Mouse (Mus musculus): ENCODE results near the gene C87436. TPM values are rescaled to one million over a fixed set of nuclear protein-coding genes. Genes with fewer than 3 reads are reported as not detected.

The C87436 gene
- total and polyA plus RNA-seq, 2 experiments from 2014 or later = 20.5 to 21.9 TPM

DNA sequence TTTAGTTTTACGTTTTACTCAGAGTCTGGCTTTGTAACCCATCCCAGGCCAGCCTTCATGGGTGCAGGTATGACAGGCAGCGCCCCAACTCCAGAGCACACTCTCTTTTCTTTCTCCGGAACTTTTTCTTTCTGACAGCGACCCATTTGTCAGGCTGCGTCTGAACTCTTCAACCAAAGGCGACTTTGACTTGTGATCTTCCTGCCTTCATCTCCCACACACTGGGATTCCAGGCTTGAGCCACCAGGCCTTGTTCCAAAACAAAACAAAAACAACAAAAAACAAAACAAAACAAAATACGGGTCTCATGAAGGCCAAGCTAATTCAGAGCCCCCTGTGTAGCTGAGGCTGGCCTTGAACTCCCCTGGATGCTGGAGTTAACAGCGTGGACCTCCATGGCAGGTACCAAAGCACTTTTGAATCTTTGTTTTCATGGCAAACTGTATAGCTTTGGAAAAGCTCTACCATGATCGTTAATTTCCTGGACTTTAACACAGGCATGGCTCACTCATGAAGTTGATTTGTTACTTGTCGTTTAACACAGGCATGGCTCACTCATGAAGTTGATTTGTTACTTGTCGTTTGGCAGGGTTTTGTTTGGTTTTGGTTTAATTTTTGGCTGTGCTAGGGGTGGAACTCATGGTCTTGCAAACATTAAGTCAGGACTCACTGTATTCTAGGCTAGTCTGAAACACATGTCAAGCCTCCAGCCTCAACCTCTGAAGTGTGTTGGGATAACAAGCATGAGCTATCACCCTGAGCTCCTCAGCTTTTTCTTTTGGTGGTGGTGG is 60.0 kb downstream of the C87436 start:
- Histone ChIP-seq H3K27me3 (ENCODE audit: insufficient read depth, low read length) (no peaks in the 10 kb centered on the region), H3K36me3 (ENCODE audit: insufficient read depth) (no peaks in the 10 kb centered on the region), H3K9ac (no peak overlapping the region), H3K4me1 (ENCODE audit: insufficient read depth) (no peaks in the 10 kb centered on the region), H3K4me2 (ENCODE audit: low read depth) (no peak overlapping the region), H3K9me3 (ENCODE audit: low read length) (no peaks in the 10 kb centered on the region), H3K27ac (ENCODE audit: low read depth, low read length) (no peak overlapping the region), H3K4me3 (ENCODE audit: low read depth, low read length) (no peak overlapping the region)
- ATAC-seq (no peak), DNase-seq (no peak)
- TF ChIP-seq CTCF (IDR thresholded peaks at IDR 0.05; ENCODE audit: low read depth) = no peak
- 72% methylated on average over 11 of the region's 11 CpGs for WGBS

DNA sequence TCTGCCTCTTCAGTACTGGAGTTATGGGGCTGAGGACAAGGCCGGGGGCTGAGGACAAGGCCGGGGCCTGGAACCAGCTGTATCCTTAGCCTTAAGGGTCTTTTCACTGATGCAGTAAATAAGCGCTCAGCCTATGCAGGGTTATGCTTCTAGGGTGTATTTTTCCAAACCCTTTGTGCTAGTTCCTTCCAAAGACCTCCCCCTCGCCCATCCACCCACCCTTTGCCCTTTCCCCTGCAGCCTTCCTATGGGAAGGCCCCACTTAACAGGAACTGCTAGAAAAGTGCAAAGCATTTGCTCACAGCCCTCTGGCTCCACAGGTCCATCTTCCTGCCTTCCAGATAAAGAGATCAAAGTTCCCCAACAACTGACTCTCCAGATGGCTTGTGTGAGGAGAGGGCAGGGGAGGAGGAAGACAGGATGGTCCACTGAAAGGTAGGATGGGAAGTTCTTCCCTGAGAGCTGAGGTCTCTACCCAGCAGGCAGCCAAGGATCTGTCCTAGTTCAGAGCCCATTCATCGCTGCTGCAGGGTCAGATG is 61.5 kb downstream of the C87436 start:
- Histone ChIP-seq H3K9me3 (ENCODE audit: low read length) (no peaks in the 10 kb centered on the region), H3K4me3 (ENCODE audit: low read depth, low read length) (no peak overlapping the region), H3K36me3 (ENCODE audit: insufficient read depth) (no peaks in the 10 kb centered on the region), H3K27me3 (ENCODE audit: insufficient read depth, low read length) (no peaks in the 10 kb centered on the region), H3K4me2 (ENCODE audit: low read depth) (no peak overlapping the region), H3K4me1 (ENCODE audit: insufficient read depth) (no peaks in the 10 kb centered on the region), H3K9ac (no peak overlapping the region), H3K27ac (ENCODE audit: low read depth, low read length) (no peak overlapping the region)
- WGBS = 72% methylated on average over 5 of the region's 5 CpGs
- no peak for DNase-seq
- TF ChIP-seq CTCF (IDR thresholded peaks at IDR 0.05; ENCODE audit: low read depth) = no peak
- ATAC-seq = no peak

DNA sequence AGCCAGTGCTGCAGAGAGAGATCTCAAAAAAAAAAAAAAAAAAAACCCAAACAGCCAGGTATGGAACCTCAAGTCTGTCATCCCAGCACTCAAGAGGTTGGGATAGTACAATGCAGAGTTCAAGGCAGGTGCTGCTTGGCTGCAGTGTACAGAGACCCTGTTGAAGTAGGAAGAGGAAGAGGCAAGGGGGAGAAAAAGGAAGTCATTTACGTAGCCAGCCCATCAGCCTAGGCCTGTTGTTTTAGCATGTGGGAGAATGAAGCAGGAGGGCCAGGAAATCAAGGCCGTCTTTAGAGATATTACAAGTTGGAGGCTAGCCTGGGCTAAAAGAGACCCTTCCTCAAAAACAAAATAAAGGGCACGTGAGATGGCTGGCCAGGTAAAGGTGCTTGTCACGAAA is 65.3 kb downstream of the C87436 start:
- H3K36me3 ChIP-seq (ENCODE audit: insufficient read depth) = no peaks in the 10 kb centered on the region
- H3K27ac ChIP-seq (ENCODE audit: low read depth, low read length) = no peak overlapping the region
- H3K9me3 ChIP-seq (ENCODE audit: low read length) = no peaks in the 10 kb centered on the region
- ATAC-seq (no peak), DNase-seq (no peak)
- H3K4me2 ChIP-seq (ENCODE audit: low read depth) = no peak overlapping the region
- TF ChIP-seq CTCF (IDR thresholded peaks at IDR 0.05; ENCODE audit: low read depth) = no peak
- no peaks in the 10 kb centered on the region for H3K27me3 ChIP-seq (ENCODE audit: insufficient read depth, low read length)
- 92% methylated on average over 4 of the region's 4 CpGs for WGBS
- H3K4me3 ChIP-seq (ENCODE audit: low read depth, low read length) = no peak overlapping the region
- H3K4me1 ChIP-seq (ENCODE audit: insufficient read depth) = no peaks in the 10 kb centered on the region
- H3K9ac ChIP-seq = no peak overlapping the region

- Histone ChIP-seq H3K9me3 (ENCODE audit: low read length) (no peaks in the 10 kb centered on the region), H3K27ac (ENCODE audit: low read depth, low read length) (no peak overlapping the region), H3K9ac (no peak overlapping the region), H3K4me2 (ENCODE audit: low read depth) (no peak overlapping the region), H3K27me3 (ENCODE audit: insufficient read depth, low read length) (no peaks in the 10 kb centered on the region), H3K4me3 (ENCODE audit: low read depth, low read length) (no peak overlapping the region), H3K4me1 (ENCODE audit: insufficient read depth) (no peaks in the 10 kb centered on the region), H3K36me3 (ENCODE audit: insufficient read depth) (no peaks in the 10 kb centered on the region)
- DNase-seq (no peak), ATAC-seq (no peak)
- 75% methylated on average over 7 of the region's 7 CpGs for WGBS
- no peak for TF ChIP-seq CTCF (IDR thresholded peaks at IDR 0.05; ENCODE audit: low read depth)
Observed at GRCm38 (mm10) chr6:86505671-86506070, 67.5 kb downstream of the C87436 start.

DNA sequence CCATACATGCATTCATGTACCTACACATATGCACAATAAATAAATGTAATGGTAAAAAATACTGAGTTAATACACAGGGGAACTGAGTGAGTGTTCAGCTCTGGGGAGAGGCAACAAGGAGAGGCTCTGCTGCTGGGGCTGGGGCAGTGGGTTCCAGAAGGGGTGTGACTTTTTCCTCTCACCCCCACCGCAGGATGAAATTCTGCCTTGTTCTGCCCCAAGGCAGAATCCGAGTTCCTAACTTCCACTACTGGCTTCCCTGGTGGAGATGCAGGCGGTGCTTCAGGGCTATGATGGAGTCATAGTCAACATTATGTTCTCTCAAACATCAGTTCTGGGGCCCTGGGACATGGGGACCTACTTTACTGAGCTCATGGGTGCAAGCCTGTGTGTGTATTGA is 68.1 kb downstream of the C87436 start:
- WGBS = 79% methylated on average over 3 of the region's 3 CpGs
- no peak for ATAC-seq

GRCm38 (mm10) chr6:86507116-86507515 is 68.9 kb downstream of the C87436 start:
- ATAC-seq = no peak
- no peak overlapping the region for H3K27ac ChIP-seq (ENCODE audit: low read depth, low read length)
- TF ChIP-seq CTCF (IDR thresholded peaks at IDR 0.05; ENCODE audit: low read depth) = no peak

More for the DNA sequence above, 68.1 kb downstream of the C87436 start:
- TF ChIP-seq CTCF (IDR thresholded peaks at IDR 0.05; ENCODE audit: low read depth) = no peak
- Histone ChIP-seq H3K27me3 (ENCODE audit: insufficient read depth, low read length) (no peaks in the 10 kb centered on the region), H3K9me3 (ENCODE audit: low read length) (no peaks in the 10 kb centered on the region), H3K4me3 (ENCODE audit: low read depth, low read length) (no peak overlapping the region), H3K4me1 (ENCODE audit: insufficient read depth) (no peaks in the 10 kb centered on the region), H3K36me3 (ENCODE audit: insufficient read depth) (no peaks in the 10 kb centered on the region), H3K9ac (no peak overlapping the region), H3K27ac (ENCODE audit: low read depth, low read length) (no peak overlapping the region), H3K4me2 (ENCODE audit: low read depth) (no peak overlapping the region)
- no peak for DNase-seq

DNA sequence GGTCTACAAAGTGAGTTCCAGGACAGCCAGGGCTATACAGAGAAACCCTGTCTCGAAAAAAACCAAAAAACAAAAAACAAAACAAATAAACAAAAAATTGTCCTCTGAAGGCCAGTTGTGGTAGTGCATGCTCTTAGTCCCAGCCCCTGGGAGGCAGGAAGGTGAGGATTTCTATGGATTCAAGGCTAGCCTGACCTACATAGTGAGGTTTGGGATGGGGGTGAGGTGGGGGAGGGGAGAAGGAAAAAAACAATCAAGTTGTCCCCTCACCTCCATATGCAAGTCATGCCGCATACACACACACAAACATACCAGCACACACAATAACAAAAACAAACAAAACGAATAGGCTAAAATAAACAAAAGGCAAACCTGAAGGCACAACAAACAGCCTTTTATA is 70.6 kb downstream of the C87436 start:
- no peak for ATAC-seq
- TF ChIP-seq CTCF (IDR thresholded peaks at IDR 0.05; ENCODE audit: low read depth) = no peak
- no peaks in the 10 kb centered on the region for H3K36me3 ChIP-seq (ENCODE audit: insufficient read depth)
- no peak for DNase-seq
- H3K4me1 ChIP-seq (ENCODE audit: insufficient read depth) = no peaks in the 10 kb centered on the region
- no peak overlapping the region for H3K4me3 ChIP-seq (ENCODE audit: low read depth, low read length)
- H3K4me2 ChIP-seq (ENCODE audit: low read depth) = no peak overlapping the region
- H3K27ac ChIP-seq (ENCODE audit: low read depth, low read length) = no peak overlapping the region
- H3K9me3 ChIP-seq (ENCODE audit: low read length) = no peaks in the 10 kb centered on the region
- no peak overlapping the region for H3K9ac ChIP-seq
- 75% methylated on average over 3 of the region's 3 CpGs for WGBS
- no peaks in the 10 kb centered on the region for H3K27me3 ChIP-seq (ENCODE audit: insufficient read depth, low read length)

More at GRCm38 (mm10) chr6:86507116-86507515, 68.9 kb downstream of the C87436 start:
- Histone ChIP-seq H3K4me2 (ENCODE audit: low read depth) (no peak overlapping the region), H3K27me3 (ENCODE audit: insufficient read depth, low read length) (no peaks in the 10 kb centered on the region), H3K4me3 (ENCODE audit: low read depth, low read length) (no peak overlapping the region), H3K9me3 (ENCODE audit: low read length) (no peaks in the 10 kb centered on the region), H3K9ac (no peak overlapping the region), H3K4me1 (ENCODE audit: insufficient read depth) (no peaks in the 10 kb centered on the region), H3K36me3 (ENCODE audit: insufficient read depth) (no peaks in the 10 kb centered on the region)
- no peak for DNase-seq
